Mouse (Mus musculus) neural tube, embryonic 10.5 days (tissue): ENCODE data around the gene Tmprss4.

ENCODE experiments used
- DNase-seq: peaks from one replicate; pipeline ENCODE4 v3.0.0-alpha.2; 2017; ENCODE audit warnings: low spot score; ENCODE audit errors: extremely low spot score

Gene Tmprss4

DNA sequence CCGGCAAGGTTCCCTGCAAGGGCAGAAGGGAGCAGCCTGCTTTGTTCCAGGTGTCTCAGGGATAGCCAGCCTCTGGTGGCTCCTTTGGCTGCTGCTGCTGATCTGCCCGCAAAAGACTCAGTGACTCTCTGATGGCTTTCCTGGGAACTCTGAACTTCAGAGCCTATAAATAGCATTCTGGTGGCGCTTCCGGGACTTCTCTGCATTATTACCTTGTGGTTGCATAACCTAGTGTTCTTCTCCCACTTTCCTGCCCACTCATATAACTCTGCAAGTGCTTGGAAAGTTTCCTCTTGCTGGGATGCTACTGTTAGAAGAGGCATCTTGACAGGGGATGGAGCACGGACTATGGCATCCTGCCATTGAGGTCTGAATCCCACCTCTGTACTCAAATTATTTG, 6.3 kb downstream of the Tmprss4 start:
- no peak for DNase-seq

DNA sequence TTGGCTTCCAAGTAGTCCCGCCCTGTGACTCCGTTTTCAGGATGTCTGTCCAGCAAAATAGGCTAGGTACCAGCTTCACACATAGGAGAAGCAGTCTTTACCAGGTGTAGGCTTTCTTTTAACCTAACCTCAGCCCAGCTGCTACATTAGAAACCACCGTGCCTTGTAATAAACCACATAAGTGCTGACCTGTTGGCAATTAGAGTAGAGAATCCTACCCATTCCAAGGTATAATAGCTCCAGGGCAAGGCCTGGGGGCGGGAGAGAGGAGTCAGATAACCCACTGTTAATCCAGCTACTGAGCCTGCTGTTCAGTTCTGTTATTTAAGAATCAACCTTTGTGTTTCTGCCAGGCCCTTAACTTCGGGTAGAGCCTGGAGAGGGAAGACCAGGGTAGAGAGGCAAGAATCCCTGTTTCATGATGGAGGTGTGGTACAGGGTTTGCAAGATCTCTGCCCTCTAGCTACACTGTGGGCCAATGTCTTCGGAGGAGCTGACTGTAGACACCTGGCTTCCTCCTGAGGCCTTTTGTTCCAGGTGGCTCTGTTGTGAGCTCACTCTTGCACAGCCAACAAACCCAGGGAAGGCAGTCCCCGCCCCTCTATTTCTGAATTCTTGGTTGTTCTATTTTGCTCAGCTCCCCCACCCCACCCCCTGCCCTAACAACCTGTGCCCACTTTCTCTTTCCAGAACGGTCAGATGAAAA, 7.6 kb downstream of the Tmprss4 start:
- DNase-seq = no peak

DNA sequence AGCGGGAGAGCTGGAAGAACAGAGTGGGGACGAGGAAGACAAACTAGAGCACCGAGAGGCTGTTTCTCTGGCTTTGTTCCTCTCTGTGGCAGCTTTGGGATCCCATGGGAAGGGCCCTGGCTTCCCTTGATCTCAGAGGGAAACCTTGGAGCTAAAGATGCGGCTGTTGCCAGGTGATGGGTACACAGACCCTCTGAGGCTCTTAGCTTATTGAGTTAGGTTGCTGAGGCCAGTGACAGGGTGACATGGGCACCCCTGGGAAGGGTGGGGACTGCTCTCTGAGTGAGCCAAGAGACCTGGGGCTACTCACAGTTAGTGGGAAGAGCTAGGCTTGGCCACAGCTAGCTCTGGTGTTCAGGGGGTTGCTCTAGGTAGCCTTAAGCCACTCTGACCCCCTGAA, 8.4 kb downstream of the Tmprss4 start:
- no peak for DNase-seq

DNA sequence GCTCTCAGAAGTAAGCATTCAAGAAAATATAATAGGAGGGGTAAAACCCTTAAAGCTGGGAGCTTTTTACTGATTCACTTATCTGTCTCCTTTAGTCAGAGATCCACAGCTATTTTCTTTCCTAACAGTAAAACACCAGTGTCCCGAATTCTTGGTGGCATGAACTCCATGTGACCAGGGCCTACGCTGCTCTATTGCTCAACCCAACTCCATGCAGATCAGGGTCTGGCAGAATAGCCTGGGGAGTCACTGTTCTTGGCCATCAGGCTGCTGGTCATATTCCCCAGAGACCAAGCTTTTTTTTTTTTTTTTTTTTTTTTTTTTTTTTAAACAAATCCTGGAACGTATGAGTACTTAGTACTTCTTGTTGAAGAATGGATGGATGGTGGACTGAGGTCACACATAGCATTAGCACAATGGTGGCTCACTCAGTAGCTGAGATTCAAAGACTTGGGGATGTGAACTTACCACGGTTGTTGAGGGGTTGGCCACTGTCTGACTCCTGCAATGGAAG, 14.2 kb downstream of the Tmprss4 start:
- DNase-seq = no peak

DNA sequence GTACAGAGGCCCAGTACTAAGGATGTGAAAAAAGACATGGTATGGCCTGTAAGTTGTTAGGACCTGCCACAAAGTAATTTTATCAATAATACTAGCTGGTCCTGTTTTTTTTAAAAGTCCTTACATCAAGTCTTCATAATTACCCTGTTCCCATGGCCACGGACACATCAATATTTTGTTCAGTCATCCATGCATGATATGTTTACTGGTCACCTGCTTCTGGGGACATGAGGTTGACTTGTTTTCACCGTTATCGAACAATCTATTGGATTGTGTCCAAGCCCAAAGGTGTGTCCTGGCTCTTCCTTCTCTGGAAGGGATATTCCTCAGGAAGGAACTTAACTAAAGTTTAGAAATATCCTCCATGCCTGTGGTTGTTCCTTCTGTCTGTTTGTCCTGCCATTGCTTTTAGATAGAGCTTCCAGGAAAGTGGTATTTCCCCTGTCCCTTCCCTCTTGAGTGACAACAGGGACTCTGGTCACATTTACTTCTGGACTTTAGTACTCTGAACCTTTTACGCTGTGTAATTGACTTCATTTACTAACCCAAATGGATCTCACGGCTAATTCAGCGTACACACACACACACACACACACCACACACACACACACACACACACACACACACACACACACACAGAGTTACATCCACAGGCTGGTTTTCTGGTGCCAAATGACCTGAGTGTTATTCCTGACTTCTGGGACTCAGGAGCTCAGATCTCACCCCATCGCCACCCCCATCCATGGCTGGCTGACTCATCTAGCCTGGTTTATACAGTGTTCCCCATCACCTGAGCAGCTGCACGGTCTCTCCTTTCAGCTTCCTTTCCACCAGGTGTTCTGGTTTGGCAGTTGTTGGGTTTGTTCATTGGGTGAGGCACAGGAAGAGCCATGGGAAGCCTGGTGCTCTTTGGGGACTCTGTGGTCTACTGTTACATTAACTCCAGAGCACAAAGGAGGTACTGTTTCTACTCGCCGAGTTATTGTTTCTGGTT, 15.0 kb downstream of the Tmprss4 start:
- no peak for DNase-seq

DNA sequence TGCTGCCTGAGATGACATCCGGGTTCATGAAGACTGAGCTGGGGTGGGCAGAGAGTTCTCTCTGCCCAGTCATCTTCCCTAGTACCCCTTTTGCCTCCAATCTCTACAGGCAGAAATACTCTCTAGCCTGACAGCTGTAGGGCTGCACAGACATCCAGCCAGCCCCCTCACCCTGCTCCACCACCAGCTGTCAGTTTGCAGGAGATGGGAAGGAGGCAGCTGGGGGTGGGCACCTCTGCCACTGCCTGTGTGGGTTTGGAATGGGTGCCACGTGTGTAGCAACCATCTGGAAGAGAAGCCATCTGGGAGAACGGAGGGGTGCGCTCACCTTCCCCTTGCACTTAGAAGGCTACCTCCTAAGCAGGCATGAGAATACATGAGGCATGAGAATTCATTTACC, 18.6 kb downstream of the Tmprss4 start:
- no peak for DNase-seq

DNA sequence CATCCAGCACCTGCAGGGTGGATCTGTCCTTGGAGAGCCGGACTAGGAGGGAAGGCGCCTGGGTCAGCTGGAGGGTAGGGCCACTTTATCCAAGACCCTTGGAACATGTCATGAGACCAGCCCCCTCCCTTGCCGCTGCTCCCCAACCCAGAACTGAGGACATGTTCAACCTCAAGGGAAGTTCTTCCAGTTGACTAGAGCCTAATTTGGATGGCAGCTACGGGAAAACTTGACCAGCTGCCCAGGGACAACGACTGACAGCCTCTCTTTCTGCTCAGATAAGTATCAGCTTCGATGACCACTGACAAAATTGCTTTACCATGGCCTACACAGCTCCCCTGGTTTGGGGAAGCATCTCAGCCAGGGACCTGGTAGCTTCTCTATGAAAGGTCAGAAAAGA, 20.6 kb downstream of the Tmprss4 start:
- DNase-seq = no peak

DNA sequence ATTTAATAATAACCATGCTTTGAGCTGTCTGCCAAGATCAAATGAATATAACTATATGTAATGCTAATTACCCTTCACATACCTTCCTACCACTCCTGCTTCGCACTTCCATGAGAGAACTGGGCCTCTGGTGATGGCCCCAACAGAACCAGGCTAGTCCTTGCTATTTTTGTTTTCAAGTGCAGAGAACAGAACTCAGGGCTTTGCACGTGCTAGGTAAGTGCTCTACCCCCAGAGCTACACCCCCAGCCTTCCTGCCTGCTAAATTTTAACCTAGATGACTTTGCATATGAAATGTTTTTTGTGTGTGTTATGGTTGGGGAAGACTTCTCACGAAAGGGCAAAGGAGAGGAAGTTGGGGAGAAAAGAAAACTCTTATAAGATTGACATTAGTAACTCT, 21.4 kb downstream of the Tmprss4 start:
- no peak for DNase-seq

DNA sequence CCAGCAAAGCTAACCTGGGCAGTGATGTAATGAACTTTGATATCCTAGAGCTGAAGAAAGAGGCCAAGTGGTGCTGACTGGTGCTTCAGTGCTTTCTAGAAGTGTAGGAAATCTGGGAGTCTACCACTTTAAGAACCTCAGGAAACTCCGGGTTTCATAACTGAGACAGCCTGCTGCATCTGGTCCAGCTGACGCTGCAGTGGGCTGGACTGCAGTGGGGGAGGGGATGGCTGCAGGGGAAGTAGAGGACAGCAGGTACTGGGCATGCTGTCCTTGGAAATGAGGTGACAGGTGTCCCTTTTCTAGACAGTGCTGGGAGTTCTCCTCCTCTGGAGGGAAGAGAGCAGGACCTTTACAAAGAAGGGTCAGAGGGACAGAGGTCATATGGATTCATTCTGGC, 22.1 kb downstream of the Tmprss4 start, which contains the start of gene BC049352:
TSS of gene BC049352 (plus strand) at position 238 of the 400 bp plus-strand sequence.
- DNase-seq = no peak

DNA sequence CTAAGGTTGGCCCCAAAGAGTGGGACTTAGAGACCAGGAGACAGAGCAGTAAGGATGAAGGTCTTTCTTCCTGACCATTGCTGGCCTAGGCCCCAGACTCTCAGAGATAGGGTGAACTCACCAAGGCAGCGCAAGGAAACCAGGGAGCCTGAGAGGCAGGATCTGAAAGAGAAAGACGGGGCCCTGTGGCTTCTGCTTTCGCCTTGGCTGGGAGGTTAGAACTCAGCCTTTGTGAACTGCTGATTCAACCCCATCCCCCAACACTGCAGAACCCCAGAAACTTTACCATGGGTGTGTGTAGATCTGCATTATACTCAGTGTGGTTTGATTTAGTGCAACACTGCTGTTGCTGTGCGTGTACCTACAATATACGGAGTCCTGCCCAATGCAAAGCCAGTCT, 24.6 kb downstream of the Tmprss4 start:
- DNase-seq = no peak

DNA sequence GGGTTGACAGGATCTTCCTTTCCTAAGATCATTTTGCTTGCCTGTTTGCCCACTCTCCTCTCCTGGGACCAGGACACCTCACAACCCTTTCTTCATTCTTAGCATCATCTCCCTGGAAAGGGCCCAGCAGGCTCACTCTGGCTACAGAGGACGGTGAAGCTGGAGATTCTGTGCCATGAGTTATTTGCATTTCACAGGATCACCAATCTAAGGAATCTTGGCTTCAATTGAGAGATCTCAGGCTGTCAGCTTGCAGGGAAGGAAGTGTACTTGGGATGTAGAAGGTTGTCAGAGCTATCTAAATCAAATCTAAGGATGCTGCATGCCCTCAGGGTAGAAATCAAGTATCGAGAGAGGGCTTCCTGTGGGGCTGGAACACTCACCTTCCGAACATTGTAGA, 30.4 kb downstream of the Tmprss4 start:
- no peak for DNase-seq

DNA sequence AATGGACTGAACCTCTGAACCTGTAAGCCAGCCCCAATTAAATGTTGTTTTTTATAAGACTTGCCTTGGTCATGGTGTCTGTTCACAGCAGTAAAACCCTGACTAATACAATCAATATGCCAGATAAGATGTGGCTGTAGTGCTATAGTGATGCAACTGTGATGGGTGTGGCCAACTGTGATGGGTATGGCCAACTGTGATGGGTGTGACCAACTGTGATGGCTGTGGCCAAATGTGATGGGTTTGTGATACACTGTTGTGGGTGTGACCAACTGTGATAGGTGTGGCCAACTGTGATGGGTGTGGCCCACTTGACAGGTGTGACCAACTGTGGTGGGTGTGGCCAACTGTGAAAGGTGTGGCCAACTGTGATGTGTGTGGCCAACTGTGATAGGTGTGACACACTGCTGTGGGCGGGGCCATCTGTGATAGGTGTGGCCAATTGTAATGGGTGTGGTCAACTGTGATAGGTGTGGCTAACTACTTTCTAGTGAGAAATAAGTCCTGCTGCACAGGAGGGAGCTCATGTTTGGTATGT, 32.8 kb downstream of the Tmprss4 start:
- DNase-seq = no peak

DNA sequence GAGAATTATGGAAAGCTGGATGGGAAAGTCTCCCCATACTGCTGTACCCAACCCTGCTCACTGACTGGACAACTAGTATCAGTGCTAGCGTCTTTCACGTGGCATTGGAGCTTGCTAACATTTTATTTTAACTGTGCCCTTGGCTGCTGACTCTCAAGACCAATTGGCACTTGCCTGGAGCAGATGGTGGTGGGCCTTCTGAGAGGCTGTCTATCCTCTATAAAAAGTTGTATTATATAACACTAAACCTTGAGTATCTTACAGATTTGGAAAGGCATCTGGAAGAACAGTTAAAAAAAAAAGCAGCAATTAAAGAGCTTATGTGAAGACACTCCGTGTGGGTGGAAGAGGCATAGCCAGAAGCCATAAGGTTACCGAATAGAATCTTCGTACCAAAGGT, 33.7 kb downstream of the Tmprss4 start:
- no peak for DNase-seq

DNA sequence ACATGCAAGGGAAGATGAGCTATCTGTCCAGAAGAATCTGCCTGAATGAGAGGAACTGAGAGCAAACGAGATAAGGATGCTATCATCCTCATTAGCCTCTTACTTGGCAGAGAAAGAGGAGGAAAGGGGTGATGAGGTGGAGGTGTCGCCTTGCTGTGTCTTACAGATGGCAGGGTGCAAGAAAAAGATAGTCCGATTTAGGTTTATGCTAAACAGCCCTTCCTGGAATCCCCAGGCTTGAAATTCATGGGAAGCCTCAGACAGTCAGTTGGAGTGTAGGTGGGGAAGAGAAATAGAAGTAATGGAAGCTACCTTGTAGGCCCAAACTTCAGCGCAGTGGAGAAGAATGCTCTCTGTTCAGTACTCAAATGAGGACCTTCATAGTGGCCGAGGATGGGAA, 36.0 kb downstream of the Tmprss4 start:
- no peak for DNase-seq

DNA sequence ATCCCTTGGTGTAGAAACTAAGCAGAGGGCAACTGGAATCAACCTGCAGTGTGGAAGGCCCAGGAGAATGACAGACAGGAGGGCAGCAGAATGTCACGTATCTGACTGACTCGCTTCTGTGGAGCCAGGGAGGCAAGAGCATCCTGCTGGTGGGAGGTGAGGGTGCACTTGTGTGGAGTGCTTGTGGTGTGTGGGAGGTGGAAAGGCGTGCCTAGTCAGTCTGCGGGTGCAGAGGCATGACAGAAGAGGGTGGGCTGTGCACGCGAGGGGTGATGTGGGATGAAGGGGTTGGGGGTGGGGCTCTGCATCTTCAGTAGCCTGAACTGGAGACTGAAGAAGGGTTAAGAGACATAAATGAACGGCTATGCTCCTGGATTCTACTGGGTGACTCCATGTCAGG, 50.5 kb downstream of the Tmprss4 start:
- no peak for DNase-seq

DNA sequence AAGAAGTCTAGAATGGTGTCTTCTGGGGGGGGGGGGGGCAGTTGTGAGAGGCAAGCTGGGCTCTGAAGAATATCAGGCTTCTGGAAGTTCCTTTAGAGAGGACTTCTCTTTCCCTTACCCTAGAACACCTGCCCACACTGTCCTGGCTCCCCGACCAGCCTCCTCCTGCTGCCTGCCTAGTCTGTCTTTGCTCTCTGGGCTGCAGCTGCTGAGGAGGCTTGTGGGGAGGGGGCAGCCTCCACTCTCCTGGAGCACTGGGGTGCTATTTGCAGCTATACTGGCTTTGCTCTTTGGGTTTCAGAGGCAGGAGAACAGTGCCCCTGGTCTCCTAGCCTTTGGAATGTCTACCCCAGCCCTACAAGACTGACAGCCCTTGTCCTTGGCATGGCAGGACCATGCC, 53.0 kb downstream of the Tmprss4 start:
- DNase-seq = no peak

DNA sequence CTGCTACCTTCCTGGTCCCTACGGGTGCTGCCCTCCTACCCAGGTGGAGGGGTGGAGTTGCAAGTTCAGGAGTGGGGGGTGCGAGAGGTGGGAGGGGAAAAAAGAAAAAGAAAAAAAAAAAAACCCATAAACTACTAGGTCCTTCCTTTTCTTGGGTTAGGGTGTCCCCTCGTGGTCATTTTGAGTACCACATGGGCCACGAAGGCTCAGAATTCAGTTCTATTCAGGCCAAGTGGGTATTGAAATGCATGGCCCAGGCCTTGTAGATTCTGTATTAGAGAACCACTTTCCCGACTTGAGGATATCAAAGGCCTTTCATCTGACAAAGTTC, 57.7 kb downstream of the Tmprss4 start:
- peak; percentile 72 for DNase-seq

DNA sequence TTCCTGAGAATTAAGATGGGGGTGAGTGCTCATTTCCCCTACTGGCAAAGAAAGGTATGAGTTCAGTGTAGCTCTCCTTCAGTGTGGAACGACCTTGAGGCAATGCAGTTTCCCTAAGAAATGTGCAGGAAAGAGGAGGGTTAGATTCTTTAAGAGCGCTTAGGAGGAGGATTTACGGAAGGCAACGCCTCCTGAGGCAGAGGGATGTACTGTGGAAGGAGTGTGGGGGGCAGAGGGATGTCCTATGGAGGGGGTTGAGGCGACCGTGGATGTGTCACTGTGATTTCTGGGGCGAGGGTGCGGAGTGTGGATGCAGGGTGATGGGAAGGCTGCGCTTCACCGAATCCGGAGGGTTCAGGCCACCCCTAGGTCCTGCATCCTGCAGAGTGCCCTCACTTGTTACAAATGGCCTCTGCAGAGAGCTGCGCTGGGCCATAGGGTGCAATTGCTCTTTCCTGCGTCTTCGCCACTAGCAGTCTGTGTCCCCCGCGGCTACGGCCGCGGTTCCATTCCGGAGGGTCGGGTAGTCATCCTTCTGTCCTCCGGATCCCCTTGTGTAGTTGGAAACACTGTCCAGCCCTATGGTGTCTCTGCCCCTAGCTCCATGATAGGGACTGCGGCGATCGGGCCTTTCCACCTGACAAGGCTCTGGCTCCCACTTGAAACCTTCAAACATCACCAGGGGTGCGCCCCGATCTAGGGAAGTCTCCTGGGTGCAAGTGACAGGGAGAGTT, 58.2 kb downstream of the Tmprss4 start:
- DNase-seq = no peak

DNA sequence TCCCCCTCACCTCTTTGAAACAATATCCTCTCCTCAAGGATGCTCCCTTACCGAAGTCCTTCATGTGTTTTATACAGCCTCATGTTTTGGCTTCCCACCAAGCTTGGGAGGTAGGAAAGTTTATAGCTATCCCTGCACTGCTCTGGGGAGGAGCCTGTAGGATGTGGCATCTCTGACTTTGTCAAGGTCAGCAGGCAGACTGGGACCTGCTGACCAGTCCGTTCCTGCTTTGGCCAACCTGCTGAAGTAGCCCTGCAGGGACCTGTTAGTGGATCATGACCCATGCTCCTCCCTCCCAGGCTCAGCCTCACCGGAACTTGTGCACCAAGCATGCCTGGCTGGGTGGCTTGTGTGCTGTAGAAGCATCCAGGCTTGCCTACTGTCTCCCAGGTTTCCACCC, 61.2 kb downstream of the Tmprss4 start:
- no peak for DNase-seq

DNA sequence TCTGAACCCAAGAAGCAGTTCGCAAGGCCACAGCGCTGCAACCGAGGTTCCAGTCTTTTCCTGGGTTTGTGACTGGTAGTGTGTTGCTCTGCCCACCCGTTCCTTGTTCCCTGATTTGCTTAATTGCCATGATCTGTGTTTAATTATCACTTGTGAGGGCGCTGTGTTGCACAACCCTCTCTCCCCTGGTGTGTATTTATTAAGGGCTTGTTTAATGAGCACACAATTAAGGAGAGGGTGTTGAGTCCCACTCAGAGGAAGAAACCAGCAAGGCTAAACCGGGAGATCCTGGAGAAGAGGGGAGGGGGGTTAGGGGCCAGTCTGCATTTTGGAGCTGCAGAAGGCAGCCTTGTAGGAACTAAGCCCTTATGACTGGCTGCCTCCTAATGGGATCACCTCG, 62.9 kb downstream of the Tmprss4 start:
- no peak for DNase-seq

DNA sequence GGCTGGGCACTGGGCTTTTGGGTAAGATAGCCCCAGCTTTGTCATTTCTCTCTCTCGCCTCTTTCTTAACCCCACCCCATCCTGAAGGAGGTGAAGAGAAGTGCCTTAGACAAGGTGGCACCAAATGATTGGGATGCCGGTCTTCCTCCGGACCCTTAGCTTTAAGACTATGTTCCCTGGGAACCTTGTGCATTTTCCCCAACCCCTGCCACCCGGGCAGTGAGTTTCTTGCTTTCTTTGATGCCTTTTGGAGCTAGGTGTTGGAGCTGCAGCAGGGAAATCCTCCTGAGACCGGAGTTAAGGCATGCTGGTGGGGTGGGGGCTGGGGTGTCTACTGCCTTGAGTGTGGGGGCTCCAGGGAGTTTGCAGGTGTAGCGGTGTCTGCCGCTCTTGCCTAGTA, 64.8 kb downstream of the Tmprss4 start:
- DNase-seq = no peak
